Mouse (Mus musculus) left cerebral cortex, adult 6 months (tissue): Measurements from ENCODE around the gene Mrpl3. TPM values are rescaled to one million over a fixed set of nuclear protein-coding genes. Genes with fewer than 3 reads are reported as not detected.

Experiments
- long read RNA-seq, 2 experiments: library from polyadenylated mRNA; unstranded; transcript quantifications; one replicate each; pipeline ENCODE4 v2.0.0; 2019 to 2020
- polyA plus RNA-seq: library from polyadenylated mRNA; unstranded; fragments of <200 nt; fragmentation: Nextera tagmentation; gene quantifications from 2 replicates; pipeline ENCODE4 v1.2.3, GENCODE M21; 2021

Mrpl3 gene
- 89.2 and 90.9 TPM in 2 replicates for polyA plus RNA-seq
- long read RNA-seq, experiment 1, transcript Mrpl3-205 (9 exons, 2,309 nt): minor isoform, 97 of 528 reads
- long read RNA-seq, experiment 1, transcript Mrpl3-204 (10 exons, 1,394 nt): minor isoform, 5 of 528 reads
- long read RNA-seq, experiment 1, transcript Mrpl3-201 (10 exons, 3,972 nt): major isoform, 375 of 528 reads
- long read RNA-seq, experiment 1, partial matches to known transcripts: 29 of 528 reads
- long read RNA-seq, experiment 1, other reads (novel, unspliced or antisense): 22 of 528 reads
- long read RNA-seq, experiment 2, transcript Mrpl3-201 (10 exons, 3,972 nt): major isoform, 98 of 137 reads
- long read RNA-seq, experiment 2, transcript Mrpl3-205 (9 exons, 2,309 nt): minor isoform, 16 of 137 reads
- long read RNA-seq, experiment 2, partial matches to known transcripts: 15 of 137 reads
- long read RNA-seq, experiment 2, other reads (novel, unspliced or antisense): 7 of 137 reads

GRCm38 (mm10) chr9:105053147-105053557, at the start of gene Mrpl3:
Gene Mrpl3, plus strand, starts transcription at chr9:105053239.

Other genes with a start within 250 kb of the Mrpl3 start
- 25.9 and 36.1 TPM in 2 replicates for gene Nudt16, start 78.6 kb downstream of the Mrpl3 start, polyA plus RNA-seq
- not detected in 2 replicates for gene 1700080E11Rik, start 91.9 kb downstream of the Mrpl3 start, polyA plus RNA-seq